Mouse (Mus musculus) gastrocnemius, adult 18-20 months (tissue): Measurements from ENCODE around the gene B9d1. TPM values are rescaled to one million over a fixed set of nuclear protein-coding genes. Genes with fewer than 3 reads are reported as not detected.

Experiments used
- DNase-seq: peaks from one replicate; pipeline ENCODE4 v3.0.0; 2021; ENCODE audit warnings: low spot score
- total RNA-seq, 2 experiments: library from RNA; stranded (reverse); gene quantifications; 2 replicates each; pipeline ENCODE4 v1.2.3; 2021

Gene B9d1
- total RNA-seq, 2 experiments from 2014 or later = 3.8 to 4.0 TPM

GRCm38 (mm10) chr11:61537362-61537761 lies 32.4 kb downstream of the B9d1 start:
- DNase-seq = no peak

GRCm38 (mm10) chr11:61540642-61541041 lies 35.7 kb downstream of the B9d1 start:
- DNase-seq = no peak

GRCm38 (mm10) chr11:61541106-61541505 lies 36.2 kb downstream of the B9d1 start:
- DNase-seq = no peak

- no peak for DNase-seq
Observed at GRCm38 (mm10) chr11:61545586-61545985, 40.6 kb downstream of the B9d1 start.

GRCm38 (mm10) chr11:61546452-61546851 lies 41.5 kb downstream of the B9d1 start:
- DNase-seq = no peak

- DNase-seq = no peak
Observed at GRCm38 (mm10) chr11:61547710-61548109, 42.8 kb downstream of the B9d1 start.

- DNase-seq = no peak
Observed at GRCm38 (mm10) chr11:61550631-61551030, 45.7 kb downstream of the B9d1 start.

- DNase-seq = no peak
Observed at GRCm38 (mm10) chr11:61553015-61553754, 48.2 kb downstream of the B9d1 start.

- DNase-seq = no peak
Observed at GRCm38 (mm10) chr11:61559572-61559971, 54.6 kb downstream of the B9d1 start.

- peak; percentile 45 for DNase-seq
Observed at GRCm38 (mm10) chr11:61562421-61562820, 57.5 kb downstream of the B9d1 start.

Other genes with a start within 250 kb of the B9d1 start
- gene Aldh3a2, start 237.7 kb upstream of the B9d1 start, total RNA-seq = 10 to 100 TPM in 1 of 2 experiments, 1 to 10 TPM in 1; 9.8 to 15.1 TPM
- gene Slc47a2, start 162.3 kb upstream of the B9d1 start, total RNA-seq = not detected
- 10 to 100 TPM; 15.3 to 18.5 TPM for gene Slc47a1, start 126.8 kb upstream of the B9d1 start, total RNA-seq
- not detected for gene Rnf112, start 51.0 kb upstream of the B9d1 start, total RNA-seq
- gene Mfap4, start 19.7 kb upstream of the B9d1 start, total RNA-seq = 1 to 10 TPM; 6.5 to 7.4 TPM
- gene Mapk7, start 10.7 kb upstream of the B9d1 start, total RNA-seq = 1 to 10 TPM; 3.5 to 4.1 TPM
- 10 to 100 TPM; 23.2 to 25.1 TPM for gene Epn2, start 74.5 kb downstream of the B9d1 start, total RNA-seq
- 1 to 10 TPM; 2.0 to 2.7 TPM for gene Grap, start 148.1 kb downstream of the B9d1 start, total RNA-seq
- 1 to 10 TPM in 1 of 2 experiments, under 1 TPM in 1; 0.57 to 1.1 TPM for gene Fam83g, start 178.9 kb downstream of the B9d1 start, total RNA-seq
- not detected for gene Slc5a10, start 215.7 kb downstream of the B9d1 start, total RNA-seq